Mouse (Mus musculus) T-helper 17 cell (primary cell): Measurements from ENCODE around the gene Slc24a2.

Experiments
- in situ Hi-C, 2 experiments: fragments of 300-600 bp; cut with MboI, MseI; formaldehyde crosslinking; loops; 1 replicate in 1 of 2; 2 replicates in 1 of 2; pipeline ENCODE4 v1.15.1; 2025; ENCODE audit warnings: high pct_unique_total_duplicates in 2 of 2

The Slc24a2 gene

GRCm38 (mm10) chr4:86957576-86958411, 272.5 kb downstream of the Slc24a2 start:
- in situ Hi-C loops: no loop called here

DNA sequence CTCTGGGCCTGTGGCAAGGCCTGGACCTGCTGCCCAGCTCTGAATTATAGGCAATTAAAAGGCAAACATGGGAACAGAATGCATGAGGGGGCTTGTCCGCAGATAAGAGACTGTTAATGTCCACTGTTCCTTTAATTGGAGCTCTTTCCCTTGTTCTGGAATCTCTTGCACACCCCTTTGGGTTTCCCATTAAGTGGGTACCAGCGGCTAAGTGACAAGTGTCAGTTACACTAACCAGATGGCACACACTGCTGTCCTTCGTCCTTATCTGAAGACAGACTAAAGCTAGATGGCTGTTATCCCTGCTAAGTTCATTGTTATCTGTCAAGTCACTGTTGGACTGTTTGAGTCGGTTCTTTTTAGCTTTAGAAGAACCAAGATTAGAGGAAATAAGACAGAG, 274.8 kb downstream of the Slc24a2 start:
- in situ Hi-C loops: no loop called here

DNA sequence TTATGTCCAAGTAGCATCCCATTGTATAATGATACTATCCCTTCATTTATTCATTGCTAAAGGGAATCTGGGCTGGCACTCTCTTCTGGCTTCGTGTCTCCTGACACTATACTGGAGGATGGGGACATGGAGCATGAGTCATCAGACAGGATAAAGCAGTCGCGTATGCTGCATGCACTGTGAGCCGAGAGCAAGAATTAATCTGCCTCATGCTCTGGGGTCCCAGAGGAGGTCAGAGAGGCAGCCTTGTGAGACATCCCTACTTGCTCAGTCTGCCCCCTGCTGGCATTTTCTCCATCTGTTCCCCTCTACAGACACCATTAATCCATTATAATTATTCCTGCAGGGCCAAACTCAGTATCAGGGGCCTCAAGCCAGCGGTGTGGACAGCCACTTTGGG, 276.8 kb downstream of the Slc24a2 start:
- in situ Hi-C loops: no loop called here

- in situ Hi-C loops: no loop called here
Observed at GRCm38 (mm10) chr4:86948794-86949193, 281.5 kb downstream of the Slc24a2 start.

DNA sequence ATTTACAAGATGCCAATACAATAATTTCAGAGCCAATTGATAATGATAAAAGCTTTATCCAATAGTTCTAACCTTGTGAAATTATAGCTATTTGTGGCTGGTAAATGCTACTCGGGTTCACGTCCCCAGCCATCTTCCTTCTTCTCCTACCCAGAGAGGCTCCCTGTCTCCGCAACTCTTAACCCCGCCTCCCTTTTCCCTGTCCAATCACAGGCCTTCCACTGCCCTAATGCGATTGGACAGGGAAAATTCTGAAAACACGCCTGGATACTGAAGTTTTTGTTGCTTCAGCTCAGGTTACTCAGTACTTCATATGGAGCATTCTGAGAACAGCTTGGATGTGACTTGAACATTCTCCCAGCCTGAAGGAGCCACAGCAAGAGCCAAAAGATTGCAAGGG, 287.0 kb downstream of the Slc24a2 start:
- in situ Hi-C loops: no loop called here

DNA sequence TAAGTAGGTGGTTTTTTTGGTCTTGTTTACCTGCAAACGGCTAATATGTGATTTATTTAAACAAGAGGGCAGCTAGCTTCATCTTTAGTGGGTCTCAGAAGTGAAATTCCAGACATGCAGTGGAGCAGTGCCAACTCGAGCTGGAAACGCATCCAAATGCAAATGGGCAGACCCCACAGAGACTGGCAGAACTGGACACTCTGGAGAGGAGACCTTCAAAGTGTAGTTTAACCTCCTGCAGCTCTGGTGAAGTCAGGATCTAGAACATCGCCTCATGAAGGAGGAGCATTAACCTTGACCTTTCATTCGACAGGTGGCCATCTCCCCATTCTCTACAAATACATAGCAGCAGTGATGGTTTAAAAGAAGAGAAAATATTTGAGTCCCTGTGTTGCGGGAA, 287.6 kb downstream of the Slc24a2 start:
- in situ Hi-C loops: no loop called here

GRCm38 (mm10) chr4:86936706-86937105, 293.6 kb downstream of the Slc24a2 start:
- in situ Hi-C loops: no loop called here

DNA sequence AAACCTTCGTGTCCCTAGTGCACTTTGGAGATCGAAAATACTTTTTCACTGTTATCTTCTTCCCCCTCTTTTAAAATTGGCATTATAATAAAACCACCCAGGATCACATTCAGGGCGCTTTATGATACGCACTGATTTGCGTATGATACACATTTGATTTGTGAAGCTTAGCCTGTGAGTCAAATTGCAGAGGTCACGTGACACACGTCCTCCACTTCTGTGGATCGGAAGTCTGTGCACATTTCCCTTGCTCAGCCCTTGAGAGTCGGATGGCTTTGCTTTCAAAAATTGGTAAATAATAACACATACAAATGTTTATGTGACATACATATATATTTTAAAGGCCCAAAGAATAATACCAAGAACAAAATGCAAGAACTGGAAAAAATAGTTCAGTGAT, 294.1 kb downstream of the Slc24a2 start:
- in situ Hi-C loops: no loop called here
